Mouse (Mus musculus): ENCODE measurements around the gene Arhgef10l. TPM values are rescaled to one million over a fixed set of nuclear protein-coding genes. Genes with fewer than 3 reads are reported as not detected.
A peak's percentile ranks its signal among the peaks of the same experiment; 100 is the strongest.

The Arhgef10l gene
- polyA plus RNA-seq, 1 experiment from 2014 or later, result 5.4 TPM

DNA sequence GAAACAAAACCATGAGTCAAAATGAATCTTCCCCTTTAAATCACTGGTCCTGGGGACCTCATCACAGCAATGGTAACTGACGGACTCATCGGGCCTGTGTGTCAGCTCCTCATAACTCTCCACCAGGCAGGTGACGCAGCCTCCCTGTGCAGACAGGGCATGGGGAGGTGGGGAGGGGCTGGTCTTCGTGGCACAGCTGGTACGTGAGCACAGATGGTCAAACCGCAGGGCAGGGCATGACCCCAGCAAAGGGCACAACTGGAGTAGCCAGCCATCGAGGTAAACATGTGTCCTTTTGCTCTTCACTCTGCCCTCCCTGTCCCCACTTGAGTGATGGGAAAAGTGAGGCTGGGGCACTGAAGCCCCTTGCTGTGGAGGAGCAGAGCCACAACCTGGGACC lies 59.0 kb downstream of the Arhgef10l start:
- no peak overlapping the region for H3K4me2 ChIP-seq (replicated peaks; ENCODE audit: low read depth)
- H3K4me1 ChIP-seq (replicated peaks; ENCODE audit: control insufficient read depth, insufficient read depth, low read length), result 0 out of 2 replicates have a peak, but pooled peaks cover 5% of the 10 kb centered on the region
- TF ChIP-seq CTCF (IDR thresholded peaks at IDR 0.05; ENCODE audit: low read depth), result no peak
- no peak for ATAC-seq
- H3K9me3 ChIP-seq (ENCODE audit: control insufficient read depth), result no peaks in the 10 kb centered on the region
- H3K9ac ChIP-seq (ENCODE audit: low read depth, low read length), result no peak overlapping the region
- no peak overlapping the region for H3K4me3 ChIP-seq (ENCODE audit: low read depth, low read length)
- H3K27ac ChIP-seq (ENCODE audit: low read depth, low read length), result no peak overlapping the region
- H3K36me3 ChIP-seq (ENCODE audit: control insufficient read depth, insufficient read depth), result peaks cover 11% of the 10 kb centered on the region; the same call in 1 of the 2 replicates
- H3K27me3 ChIP-seq (replicated peaks; ENCODE audit: control insufficient read depth, insufficient read depth, low read length), result no peaks in the 10 kb centered on the region
- 86% methylated on average over 7 of the region's 7 CpGs for WGBS

DNA sequence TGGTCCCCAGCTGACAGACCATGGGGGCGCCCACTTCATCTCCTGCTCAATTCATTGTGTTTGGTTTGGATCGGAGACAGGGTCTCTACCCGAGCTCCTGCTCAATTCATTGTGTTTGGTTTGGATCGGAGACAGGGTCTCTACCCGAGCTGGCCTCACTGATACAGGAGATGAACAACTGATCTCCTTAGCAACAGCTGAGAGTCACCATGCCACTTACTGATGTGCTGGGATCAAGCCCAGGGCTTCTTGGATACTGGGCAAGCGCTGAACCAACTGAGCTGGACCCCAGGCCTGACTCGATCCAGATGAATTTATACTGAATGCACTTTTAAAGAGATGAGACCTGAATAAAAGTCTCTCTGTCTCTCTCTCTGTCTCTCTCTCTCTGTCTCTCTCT lies 59.6 kb downstream of the Arhgef10l start:
- ATAC-seq, result no peak
- 0 out of 2 replicates have a peak, but pooled peaks cover 5% of the 10 kb centered on the region for H3K4me1 ChIP-seq (replicated peaks; ENCODE audit: control insufficient read depth, insufficient read depth, low read length)
- H3K4me3 ChIP-seq (ENCODE audit: low read depth, low read length), result no peak overlapping the region
- H3K27me3 ChIP-seq (replicated peaks; ENCODE audit: control insufficient read depth, insufficient read depth, low read length), result no peaks in the 10 kb centered on the region
- 86% methylated on average over 7 of the region's 7 CpGs for WGBS
- H3K36me3 ChIP-seq (ENCODE audit: control insufficient read depth, insufficient read depth), result peaks cover 11% of the 10 kb centered on the region; the same call in 1 of the 2 replicates
- TF ChIP-seq CTCF (IDR thresholded peaks at IDR 0.05; ENCODE audit: low read depth), result no peak
- H3K9me3 ChIP-seq (ENCODE audit: control insufficient read depth), result no peaks in the 10 kb centered on the region
- H3K27ac ChIP-seq (ENCODE audit: low read depth, low read length), result no peak overlapping the region
- no peak overlapping the region for H3K9ac ChIP-seq (ENCODE audit: low read depth, low read length)
- no peak overlapping the region for H3K4me2 ChIP-seq (replicated peaks; ENCODE audit: low read depth)

DNA sequence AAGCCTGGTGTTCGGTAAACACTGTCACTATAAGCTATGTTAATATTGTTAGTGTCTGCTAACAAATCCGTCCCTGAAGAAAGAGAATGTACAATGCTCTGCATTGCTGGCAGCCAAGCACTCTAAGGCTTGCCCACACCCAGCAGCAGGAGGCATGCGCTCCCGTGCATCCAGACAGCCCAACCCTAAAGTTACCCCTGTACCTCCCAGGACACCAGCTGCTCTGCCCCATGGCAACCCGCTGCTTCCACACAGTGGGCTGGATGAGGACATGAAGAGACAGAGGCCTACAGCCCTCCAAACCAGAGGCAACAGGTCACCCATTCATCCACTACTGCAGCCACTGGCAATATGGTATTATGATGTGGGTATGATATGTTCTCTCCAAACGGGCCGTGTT lies 60.0 kb downstream of the Arhgef10l start:
- Histone ChIP-seq H3K9ac (ENCODE audit: low read depth, low read length) (no peak overlapping the region), H3K4me1 (replicated peaks; ENCODE audit: control insufficient read depth, insufficient read depth, low read length) (0 out of 2 replicates have a peak, but pooled peaks cover 5% of the 10 kb centered on the region), H3K4me3 (ENCODE audit: low read depth, low read length) (no peak overlapping the region), H3K27ac (ENCODE audit: low read depth, low read length) (no peak overlapping the region), H3K4me2 (replicated peaks; ENCODE audit: low read depth) (no peak overlapping the region), H3K27me3 (replicated peaks; ENCODE audit: control insufficient read depth, insufficient read depth, low read length) (no peaks in the 10 kb centered on the region), H3K9me3 (ENCODE audit: control insufficient read depth) (no peaks in the 10 kb centered on the region), H3K36me3 (ENCODE audit: control insufficient read depth, insufficient read depth) (peaks cover 11% of the 10 kb centered on the region; the same call in 1 of the 2 replicates)
- ATAC-seq, result no peak
- TF ChIP-seq CTCF (IDR thresholded peaks at IDR 0.05; ENCODE audit: low read depth), result no peak
- WGBS, result 71% methylated on average over 7 of the region's 7 CpGs

DNA sequence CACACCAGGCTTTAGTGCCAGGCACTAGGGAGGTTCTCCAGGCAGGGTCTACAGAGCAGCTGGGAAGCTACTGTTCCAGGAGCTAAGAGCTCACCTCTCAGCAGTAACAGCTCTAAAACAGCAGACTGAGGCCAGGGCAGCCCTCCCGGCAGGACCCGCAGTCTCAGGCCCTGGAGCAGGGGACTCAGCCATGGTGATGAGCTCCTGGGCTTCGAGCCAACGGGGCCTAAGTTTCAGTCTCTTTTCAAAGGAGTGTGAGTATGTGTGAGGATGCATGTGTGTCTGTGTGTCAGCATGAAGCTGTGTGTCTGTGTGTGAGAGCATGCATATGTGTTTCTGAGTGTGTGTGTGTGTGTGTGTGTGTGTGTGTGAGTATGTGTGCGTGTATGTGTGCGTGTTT lies 60.6 kb downstream of the Arhgef10l start:
- ATAC-seq, result no peak
- no peaks in the 10 kb centered on the region for H3K9me3 ChIP-seq (ENCODE audit: control insufficient read depth)
- 0 out of 2 replicates have a peak, but pooled peaks cover 5% of the 10 kb centered on the region for H3K4me1 ChIP-seq (replicated peaks; ENCODE audit: control insufficient read depth, insufficient read depth, low read length)
- 73% methylated on average over 6 of the region's 6 CpGs for WGBS
- no peak overlapping the region for H3K4me3 ChIP-seq (ENCODE audit: low read depth, low read length)
- H3K36me3 ChIP-seq (ENCODE audit: control insufficient read depth, insufficient read depth), result peaks cover 11% of the 10 kb centered on the region; the same call in 1 of the 2 replicates
- H3K9ac ChIP-seq (ENCODE audit: low read depth, low read length), result no peak overlapping the region
- no peak for TF ChIP-seq CTCF (IDR thresholded peaks at IDR 0.05; ENCODE audit: low read depth)
- no peak overlapping the region for H3K4me2 ChIP-seq (replicated peaks; ENCODE audit: low read depth)
- no peaks in the 10 kb centered on the region for H3K27me3 ChIP-seq (replicated peaks; ENCODE audit: control insufficient read depth, insufficient read depth, low read length)
- no peak overlapping the region for H3K27ac ChIP-seq (ENCODE audit: low read depth, low read length)

DNA sequence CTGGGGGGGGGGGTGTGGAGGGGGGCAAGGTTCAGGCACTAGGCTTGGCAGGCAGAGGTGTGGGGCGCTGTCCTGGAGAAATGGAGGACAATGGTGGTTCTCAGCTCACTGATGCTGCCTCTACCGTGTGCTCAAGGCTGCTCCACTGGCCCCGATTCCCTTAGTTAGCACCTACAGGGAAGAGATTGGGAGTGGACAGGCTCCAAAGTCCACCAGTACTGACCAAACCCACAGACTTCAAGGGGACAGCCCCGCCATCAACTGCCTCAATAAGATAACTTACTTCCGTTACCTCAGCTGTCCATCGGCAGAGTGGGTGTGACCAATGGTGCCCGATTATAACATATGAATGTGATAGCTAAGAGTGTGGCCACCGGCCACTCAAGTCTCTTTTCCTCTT lies 61.3 kb downstream of the Arhgef10l start:
- Histone ChIP-seq H3K9me3 (ENCODE audit: control insufficient read depth) (no peaks in the 10 kb centered on the region), H3K4me3 (ENCODE audit: low read depth, low read length) (no peak overlapping the region), H3K27ac (ENCODE audit: low read depth, low read length) (no peak overlapping the region), H3K9ac (ENCODE audit: low read depth, low read length) (no peak overlapping the region), H3K27me3 (replicated peaks; ENCODE audit: control insufficient read depth, insufficient read depth, low read length) (no peaks in the 10 kb centered on the region), H3K4me2 (replicated peaks; ENCODE audit: low read depth) (no peak overlapping the region), H3K4me1 (replicated peaks; ENCODE audit: control insufficient read depth, insufficient read depth, low read length) (0 out of 2 replicates have a peak, but pooled peaks cover 5% of the 10 kb centered on the region), H3K36me3 (ENCODE audit: control insufficient read depth, insufficient read depth) (peaks cover 11% of the 10 kb centered on the region; the same call in 1 of the 2 replicates)
- no peak for TF ChIP-seq CTCF (IDR thresholded peaks at IDR 0.05; ENCODE audit: low read depth)
- WGBS, result 45% methylated on average over 8 of the region's 8 CpGs
- peak; percentile 77 for ATAC-seq

DNA sequence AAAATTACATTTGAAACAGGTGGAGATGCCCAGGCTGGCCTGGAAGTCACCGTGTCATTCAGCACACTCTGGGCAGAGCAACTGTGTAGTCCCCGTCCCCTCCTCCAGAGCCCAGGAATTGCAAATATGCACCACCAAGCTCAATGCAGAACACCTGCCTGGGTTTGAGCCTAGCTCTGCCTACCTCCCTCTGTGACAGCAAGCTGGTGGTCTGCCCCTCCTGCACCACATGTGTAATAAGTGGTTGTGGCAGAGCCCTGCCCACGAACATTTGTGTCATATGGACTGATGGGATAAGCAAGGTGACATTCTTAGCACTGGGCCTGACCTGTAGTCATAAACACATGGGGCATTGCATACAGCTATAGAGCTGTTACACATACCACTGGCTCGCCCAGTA lies 63.8 kb downstream of the Arhgef10l start:
- no peak overlapping the region for H3K9ac ChIP-seq (ENCODE audit: low read depth, low read length)
- no peak overlapping the region for H3K4me2 ChIP-seq (replicated peaks; ENCODE audit: low read depth)
- H3K9me3 ChIP-seq (ENCODE audit: control insufficient read depth), result no peaks in the 10 kb centered on the region
- no peak for TF ChIP-seq CTCF (IDR thresholded peaks at IDR 0.05; ENCODE audit: low read depth)
- no peak for ATAC-seq
- peaks cover 9% of the 10 kb centered on the region; the same call in 1 of the 2 replicates for H3K36me3 ChIP-seq (ENCODE audit: control insufficient read depth, insufficient read depth)
- H3K27me3 ChIP-seq (replicated peaks; ENCODE audit: control insufficient read depth, insufficient read depth, low read length), result no peaks in the 10 kb centered on the region
- no peak overlapping the region for H3K27ac ChIP-seq (ENCODE audit: low read depth, low read length)
- H3K4me3 ChIP-seq (ENCODE audit: low read depth, low read length), result no peak overlapping the region
- 72% methylated on average over 4 of the region's 4 CpGs for WGBS
- 0 out of 2 replicates have a peak, but pooled peaks cover 5% of the 10 kb centered on the region for H3K4me1 ChIP-seq (replicated peaks; ENCODE audit: control insufficient read depth, insufficient read depth, low read length)
